In the genomic region with DNA sequence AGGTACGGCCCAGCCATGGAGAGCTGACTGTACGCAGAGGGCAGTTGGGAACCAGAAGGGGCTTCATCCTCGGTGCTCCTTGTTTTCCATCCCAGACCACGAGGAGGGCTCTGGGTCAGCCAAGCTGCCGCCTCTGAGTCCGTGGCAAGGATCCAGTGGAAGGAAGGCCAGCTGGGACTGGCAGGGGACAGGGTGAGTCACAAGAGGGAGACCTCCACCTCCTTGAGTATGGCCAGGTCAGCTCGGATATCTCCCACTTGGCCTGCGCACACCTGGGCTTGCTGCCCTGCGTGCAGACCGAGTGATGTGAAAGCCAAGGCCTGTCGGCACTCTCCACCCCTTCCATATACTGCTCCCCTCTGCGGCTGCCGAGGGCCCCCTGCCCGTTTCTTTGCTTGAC, we compare ENCODE assay signal across 23 mouse cellular contexts.
DNase-seq lines count a peak whose midpoint lies in the region; ATAC-seq and TF ChIP-seq lines count a peak whose summit lies in the region.
"Had no signal": no experiment of that assay in that cellular context is flagged by ENCODE, and none has a peak within 500 bp of the region (broad histone marks: within the 10 kb centered on the region; RNA-seq: fewer than 3 reads in every experiment).

No protein-coding gene starts in this region.

- no peaks in the 10 kb centered on the region for H3K4me1 ChIP-seq in cerebellum, adult 2 months (ENCODE audit: control insufficient read depth, insufficient read depth, low read length)
- no peaks in the 10 kb centered on the region for H3K4me1 ChIP-seq in liver, postnatal 0 days (ENCODE audit: insufficient read depth)
- H3K4me1 ChIP-seq: embryonic facial prominence, embryonic 12.5 days; forebrain, embryonic 13.5 days; hindbrain, embryonic 12.5 days; liver, embryonic 15.5 days had no signal

- TF ChIP-seq POLR2A in cerebellum, adult 2 months (IDR thresholded peaks at IDR 0.05; ENCODE audit: borderline replicate concordance, insufficient read depth, low read length), result no peak

- H3K9me3 ChIP-seq in liver, postnatal 0 days (ENCODE audit: low read length), result no peaks in the 10 kb centered on the region
- H3K9me3 ChIP-seq: embryonic facial prominence, embryonic 12.5 days; forebrain, embryonic 13.5 days; heart, embryonic 12.5 days; hindbrain, embryonic 12.5 days; liver, embryonic 15.5 days had no signal

- intact Hi-C loops in heart, postnatal 14 days (cut with DNase I), result no loop called here

- no peak for ATAC-seq in cerebellum, adult (ENCODE audit: insufficient number of reproducible peaks, low FRiP score, low TSS enrichment)
- ATAC-seq in liver, postnatal 0 days, result no peak
- ATAC-seq: CD4-positive, CD25-positive, alpha-beta regulatory T cell, adult 4 months; forebrain, embryonic 13.5 days; intestine, postnatal 0 days; Patski had no signal

- no peak overlapping the region for H3K4me3 ChIP-seq in cerebellum, adult 2 months (replicated peaks; ENCODE audit: insufficient read depth, low read depth, low read length)
- no peak overlapping the region for H3K4me3 ChIP-seq in liver, postnatal 0 days (ENCODE audit: low read depth, low read length)
- H3K4me3 ChIP-seq: embryonic facial prominence, embryonic 12.5 days; forebrain, embryonic 13.5 days; heart, embryonic 12.5 days; hindbrain, embryonic 12.5 days; liver, embryonic 15.5 days had no signal

- no peak overlapping the region for H3K9ac ChIP-seq in liver, postnatal 0 days (replicated peaks)
- H3K9ac ChIP-seq: embryonic facial prominence, embryonic 12.5 days; forebrain, embryonic 13.5 days; heart, embryonic 12.5 days; hindbrain, embryonic 12.5 days; liver, embryonic 15.5 days had no signal

- no peak for TF ChIP-seq CTCF in cerebellum, adult 2 months (IDR thresholded peaks at IDR 0.05; ENCODE audit: borderline replicate concordance, insufficient read depth, low read depth, low read length)
- no peak for TF ChIP-seq CTCF in liver, postnatal 0 days (IDR thresholded peaks at IDR 0.05; ENCODE audit: low read depth)

- H3K27me3 ChIP-seq in cerebellum, adult 2 months (ENCODE audit: control insufficient read depth, insufficient read depth, low read length), result no peaks in the 10 kb centered on the region
- H3K27me3 ChIP-seq in liver, postnatal 0 days (ENCODE audit: insufficient read depth, low read length), result no peaks in the 10 kb centered on the region
- H3K27me3 ChIP-seq: embryonic facial prominence, embryonic 12.5 days; forebrain, embryonic 13.5 days; heart, embryonic 12.5 days; hindbrain, embryonic 12.5 days; liver, embryonic 15.5 days had no signal

- 26% methylated on average over 14 of the region's 14 CpGs for whole genome bisulfite sequencing in cerebellum, adult 2 months
- 80% methylated on average over 14 of the region's 14 CpGs for whole genome bisulfite sequencing in liver, postnatal 0 days (ENCODE audit: insufficient replicate concordance)

- no peak overlapping the region for H3K4me2 ChIP-seq in liver, postnatal 0 days (ENCODE audit: low read depth, low read length)
- H3K4me2 ChIP-seq: embryonic facial prominence, embryonic 12.5 days; forebrain, embryonic 13.5 days; heart, embryonic 12.5 days; hindbrain, embryonic 12.5 days; liver, embryonic 15.5 days had no signal

- TF ChIP-seq EP300 in liver, postnatal 0 days (IDR thresholded peaks at IDR 0.05; ENCODE audit: low read depth), result no peak

- peak; percentile 9 for DNase-seq in cerebellum, adult 2 months
- peak; percentile 5 to 9 for DNase-seq in heart, postnatal 14 days
- DNase-seq in heart, adult 8-10 months (ENCODE audit: low spot score), result no peak
- DNase-seq in gastrocnemius, postnatal 10 days, result peak; percentile 37
- no peak for DNase-seq in liver, postnatal 0 days
- no peak for DNase-seq in kidney, postnatal 25 days
- DNase-seq: cerebellum, adult 8-10 months; heart, postnatal 10 days; kidney, postnatal 4 days; liver; lung, postnatal 4 days; thymus, adult 2 months; thymus, postnatal 4 days had no signal

- no peak overlapping the region for H3K27ac ChIP-seq in cerebellum, adult 2 months (ENCODE audit: insufficient read depth, low read length)
- no peak overlapping the region for H3K27ac ChIP-seq in liver, postnatal 0 days (ENCODE audit: low read depth)
- H3K27ac ChIP-seq: embryonic facial prominence, embryonic 12.5 days; forebrain, embryonic 13.5 days; hindbrain, embryonic 12.5 days; liver, embryonic 15.5 days; stomach, postnatal 0 days had no signal

- H3K36me3 ChIP-seq in liver, postnatal 0 days (replicated peaks; ENCODE audit: insufficient read depth, low read length), result no peaks in the 10 kb centered on the region
- H3K36me3 ChIP-seq: embryonic facial prominence, embryonic 12.5 days; heart, embryonic 12.5 days; hindbrain, embryonic 12.5 days; liver, embryonic 15.5 days had no signal

Comparison
In these comparisons a context has a peak if more than half of its experiments do, and no peak if none do; other contexts are left out.
1. DNase-seq: peak in cerebellum, adult 2 months (2 of 2), heart, postnatal 14 days (2 of 2) and gastrocnemius, postnatal 10 days (single experiment); none in heart, adult 8-10 months (single experiment), liver, postnatal 0 days (single experiment) and kidney, postnatal 25 days (0 of 2).